Mouse (Mus musculus) left cerebral cortex, adult 9 months (tissue): Measurements from ENCODE around the gene Shank3.

Experiments
- DNase-seq, 2 experiments: peaks; one replicate each; pipeline ENCODE4 v3.0.0; 2022; ENCODE audit warnings: low spot score in 2 of 2

Gene Shank3

DNA sequence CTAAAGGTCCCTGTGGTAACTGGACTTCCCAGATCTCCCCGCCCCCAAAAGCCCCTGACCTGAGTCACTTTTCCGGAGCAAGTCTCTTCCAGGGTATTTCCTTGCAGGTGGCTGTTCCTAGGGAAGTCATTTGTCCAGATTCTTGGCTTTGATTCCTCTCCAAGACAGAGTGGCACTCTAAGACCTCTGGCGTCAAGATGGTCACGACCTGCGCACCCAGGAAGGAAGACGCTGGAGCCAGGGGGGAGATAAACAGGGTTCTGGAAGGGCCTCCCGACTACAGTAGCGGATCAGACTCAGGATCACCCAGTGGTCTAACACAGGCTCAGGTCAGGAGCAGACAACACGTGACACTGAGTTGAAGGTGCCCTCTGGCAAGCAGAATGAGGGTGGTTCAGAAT lies 22.3 kb upstream of the Shank3 start, which contains the start of gene Arsa:
Arsa (minus strand) TSS at position 335 of the 401 bp plus-strand sequence.
- no peak for DNase-seq

- DNase-seq = no peak
These were observed 21.6 kb upstream of the Shank3 start for GRCm38 (mm10) chr15:89477806-89478205.

GRCm38 (mm10) chr15:89478622-89479021 lies 20.8 kb upstream of the Shank3 start:
- DNase-seq = no peak

- no peak for DNase-seq
These were observed 18.8 kb upstream of the Shank3 start for GRCm38 (mm10) chr15:89480584-89480983.

GRCm38 (mm10) chr15:89488182-89488581 lies 11.2 kb upstream of the Shank3 start:
- no peak for DNase-seq

DNA sequence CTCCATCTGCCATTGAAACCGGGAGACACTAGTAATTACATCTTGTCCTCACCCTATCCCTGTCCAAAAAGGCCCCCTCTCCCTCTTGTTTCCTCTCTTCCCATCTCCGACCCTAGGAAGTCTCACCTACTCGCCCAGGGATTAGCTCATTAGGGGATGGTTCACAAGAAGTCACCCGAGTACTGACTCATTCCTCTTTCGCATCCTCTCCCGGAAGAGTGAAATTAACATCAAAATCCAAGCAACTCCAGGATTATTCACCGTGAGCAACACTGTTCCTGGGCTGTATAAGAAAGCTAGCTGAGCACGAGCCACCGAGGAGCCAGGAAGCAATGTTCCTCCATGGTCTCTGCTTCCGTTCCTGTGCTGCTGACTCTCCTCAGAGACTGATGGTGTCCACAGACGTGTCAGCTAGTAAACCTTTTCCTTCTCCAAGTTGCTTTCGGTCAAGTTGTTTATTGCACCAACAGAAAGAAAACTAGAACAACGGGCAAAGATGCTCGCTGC lies 10.8 kb upstream of the Shank3 start:
- DNase-seq = no peak

GRCm38 (mm10) chr15:89494970-89495369 lies 4.5 kb upstream of the Shank3 start:
- DNase-seq = no peak

GRCm38 (mm10) chr15:89496131-89496530 lies 3.3 kb upstream of the Shank3 start:
- DNase-seq = no peak

GRCm38 (mm10) chr15:89496841-89497240 lies 2.6 kb upstream of the Shank3 start:
- no peak for DNase-seq

- DNase-seq = no peak
These were observed 1.9 kb upstream of the Shank3 start for GRCm38 (mm10) chr15:89497391-89498048.

DNA sequence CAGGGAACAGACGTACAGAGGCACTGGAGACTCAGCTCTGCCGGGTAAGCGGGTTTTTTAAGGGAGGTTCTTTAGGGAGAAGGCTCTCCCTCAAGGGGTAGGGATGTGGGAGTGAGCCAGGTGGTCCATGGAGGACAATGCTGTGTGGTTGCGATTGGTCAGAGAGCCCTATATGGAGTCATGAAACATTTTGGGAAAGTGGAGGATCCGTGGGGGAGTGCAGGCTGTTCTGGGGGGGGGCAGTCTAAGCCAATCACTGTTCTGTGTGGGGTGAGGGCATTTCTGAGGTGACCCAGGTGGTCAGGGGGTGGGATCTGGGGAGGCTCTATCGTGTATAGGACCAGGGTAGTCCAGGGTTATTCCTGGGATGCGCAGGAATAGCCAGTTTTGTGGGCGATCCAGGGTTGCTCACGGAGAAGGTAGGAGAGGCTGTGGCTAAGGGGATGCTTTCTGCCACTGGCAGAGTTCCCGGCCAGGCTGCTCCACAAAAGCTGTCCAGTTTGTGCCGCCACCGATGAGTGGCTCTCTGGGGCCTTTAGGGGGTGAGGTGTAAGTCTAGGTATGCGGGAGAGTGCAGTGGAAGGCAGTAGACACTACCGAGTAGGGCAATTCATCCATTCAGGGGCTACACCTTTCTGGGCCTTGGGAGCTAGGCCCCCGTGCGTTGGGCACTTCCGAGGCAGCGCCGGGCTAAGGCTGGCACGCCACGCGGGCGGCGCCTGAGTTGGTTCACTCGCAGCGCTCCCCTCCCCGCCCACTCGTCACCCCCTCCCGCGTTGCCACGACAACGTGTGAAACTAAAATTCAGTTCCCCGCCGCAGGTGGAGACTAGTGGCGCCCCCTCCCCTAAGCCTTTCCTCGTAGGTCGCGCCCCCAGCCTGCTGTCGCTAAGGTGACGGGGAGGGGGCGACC lies 1.1 kb upstream of the Shank3 start:
- DNase-seq = peak in 1 of 2 experiments; percentile 84

DNA sequence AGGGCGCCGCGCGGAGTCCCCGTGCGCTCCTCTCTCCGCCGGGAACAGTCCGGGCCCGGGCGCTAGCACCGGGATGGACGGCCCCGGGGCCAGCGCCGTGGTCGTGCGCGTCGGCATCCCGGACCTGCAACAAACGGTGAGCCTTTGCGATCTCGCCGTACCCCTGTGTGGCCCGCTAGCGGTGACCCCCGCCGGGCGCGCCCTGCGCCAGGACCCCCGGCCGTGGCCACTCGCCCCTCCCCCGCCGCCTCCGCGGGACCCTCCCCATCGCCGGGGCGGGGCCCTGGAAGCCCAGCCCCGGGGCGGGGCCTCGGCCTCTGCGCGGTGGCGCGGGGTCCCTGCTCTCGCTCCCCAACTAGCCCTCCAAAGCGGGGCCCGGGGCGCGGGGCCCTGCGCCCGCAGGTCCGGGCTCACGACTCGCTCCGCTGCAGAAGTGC lies 379 bp downstream of the Shank3 start:
- no peak for DNase-seq

DNA sequence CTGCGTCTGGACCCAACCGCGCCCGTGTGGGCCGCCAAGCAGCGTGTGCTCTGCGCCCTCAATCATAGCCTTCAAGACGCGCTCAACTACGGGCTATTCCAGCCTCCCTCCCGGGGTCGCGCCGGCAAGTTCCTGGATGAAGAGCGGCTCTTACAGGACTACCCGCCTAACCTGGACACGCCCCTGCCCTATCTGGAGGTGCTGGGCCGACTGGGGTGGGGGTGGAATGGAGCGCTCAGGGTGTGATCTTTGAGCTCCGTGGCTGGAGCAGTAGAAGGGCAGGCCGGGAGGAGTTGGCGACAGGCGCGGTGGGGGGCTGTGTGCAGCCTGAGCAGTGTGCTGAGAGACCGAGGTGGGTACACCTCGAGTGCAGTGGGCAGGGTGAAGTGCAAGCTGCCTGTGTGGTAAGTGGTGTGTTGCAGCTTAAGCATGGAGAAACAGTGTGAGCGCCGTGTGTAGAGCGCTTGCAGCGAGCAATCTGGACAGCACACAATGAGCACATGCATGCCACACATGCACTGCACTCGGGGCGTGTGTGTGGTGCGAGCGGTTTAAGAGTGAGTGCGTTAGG lies 883 bp downstream of the Shank3 start:
- DNase-seq = no peak

- no peak for DNase-seq
These were observed 1.9 kb downstream of the Shank3 start for GRCm38 (mm10) chr15:89501321-89501720.

GRCm38 (mm10) chr15:89504838-89505237 lies 5.4 kb downstream of the Shank3 start:
- no peak for DNase-seq

DNA sequence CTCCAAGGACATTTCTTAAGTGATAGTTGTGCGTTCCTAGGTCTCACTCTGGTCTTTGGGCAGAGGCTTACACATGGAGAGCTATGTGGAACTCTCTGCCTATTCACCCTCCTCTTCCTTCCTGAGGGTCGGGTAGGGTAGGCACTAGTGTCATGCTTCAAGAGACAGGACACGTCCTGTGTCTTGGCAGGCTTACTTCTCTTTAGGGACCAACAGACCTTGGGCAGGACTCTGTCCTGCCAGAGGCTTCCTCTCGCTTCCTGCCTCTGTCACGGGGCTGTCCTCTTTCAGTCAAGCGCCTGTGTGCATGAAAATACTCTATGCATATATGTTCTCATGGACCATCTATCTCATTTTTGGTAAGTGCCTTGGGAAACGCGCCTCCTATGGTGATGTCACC lies 8.3 kb downstream of the Shank3 start:
- no peak for DNase-seq

DNA sequence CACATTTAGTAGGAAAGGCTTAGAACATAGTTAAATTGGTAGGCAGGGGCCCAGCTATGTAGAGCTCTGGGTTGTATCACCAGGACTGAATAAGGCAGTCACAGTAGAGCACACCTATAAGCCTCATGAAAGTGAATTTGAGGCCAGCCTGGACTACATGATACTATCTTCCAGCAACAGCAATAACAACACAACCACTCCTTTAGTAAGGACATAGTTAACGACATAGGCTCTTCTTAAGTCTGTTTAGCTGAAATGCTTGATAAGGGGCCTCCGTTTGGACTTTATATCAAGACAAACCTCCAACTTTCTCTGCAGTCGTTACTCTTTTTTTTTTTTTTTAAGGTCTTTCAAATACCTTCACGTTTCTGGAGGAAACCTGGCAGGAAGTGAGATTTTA lies 13.3 kb downstream of the Shank3 start:
- DNase-seq = no peak

GRCm38 (mm10) chr15:89521951-89522350 lies 22.5 kb downstream of the Shank3 start:
- DNase-seq = no peak

GRCm38 (mm10) chr15:89522566-89523282 lies 23.3 kb downstream of the Shank3 start:
- no peak for DNase-seq

GRCm38 (mm10) chr15:89523283-89523832 lies 23.9 kb downstream of the Shank3 start:
- no peak for DNase-seq

DNA sequence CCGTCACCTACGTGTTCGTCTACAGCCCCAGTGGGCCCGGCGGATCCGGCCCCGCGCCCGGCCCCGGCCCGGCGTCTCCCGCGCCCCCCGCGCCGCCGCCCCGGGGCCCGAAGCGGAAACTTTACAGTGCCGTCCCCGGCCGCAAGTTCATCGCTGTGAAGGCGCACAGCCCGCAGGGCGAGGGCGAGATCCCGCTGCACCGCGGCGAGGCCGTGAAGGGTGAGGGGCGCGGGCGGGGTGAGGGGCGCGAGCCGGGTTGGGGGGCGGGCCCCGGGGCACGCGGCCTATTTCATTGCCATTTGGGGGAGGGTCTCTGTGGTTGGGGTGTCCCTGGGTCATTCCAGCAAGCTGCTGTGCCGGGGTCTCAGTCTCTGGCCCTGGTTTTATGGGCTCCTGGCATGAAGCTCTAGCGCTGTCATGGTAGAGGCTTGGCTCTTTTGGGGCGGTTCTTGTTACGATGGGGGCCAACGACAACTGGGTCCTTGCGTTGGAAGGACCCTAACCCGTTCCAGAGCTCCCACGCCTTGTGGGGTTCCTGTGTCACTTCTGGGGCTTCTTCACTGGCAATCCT lies 24.7 kb downstream of the Shank3 start:
- DNase-seq = no peak
